Mouse (Mus musculus) frontal cortex, postnatal 25 days (tissue): ENCODE measurements around the gene Fbxo9.
"Not testable (repeated sequence)": the region's sequence is repeated elsewhere in the genome, so short reads cannot be mapped to it uniquely, and the experiment has no call there.

Experiments used
- DNase-seq, 2 experiments: peaks; one replicate each; pipeline ENCODE4 v3.0.0; 2022; ENCODE audit warnings: low spot score in 2 of 2

The Fbxo9 gene

GRCm38 (mm10) chr9:78107912-78108795 lies 711 bp downstream of the Fbxo9 start:
- DNase-seq = peak; percentile 21 to 65

GRCm38 (mm10) chr9:78107582-78107911 lies 1.3 kb downstream of the Fbxo9 start:
- no peak for DNase-seq

DNA sequence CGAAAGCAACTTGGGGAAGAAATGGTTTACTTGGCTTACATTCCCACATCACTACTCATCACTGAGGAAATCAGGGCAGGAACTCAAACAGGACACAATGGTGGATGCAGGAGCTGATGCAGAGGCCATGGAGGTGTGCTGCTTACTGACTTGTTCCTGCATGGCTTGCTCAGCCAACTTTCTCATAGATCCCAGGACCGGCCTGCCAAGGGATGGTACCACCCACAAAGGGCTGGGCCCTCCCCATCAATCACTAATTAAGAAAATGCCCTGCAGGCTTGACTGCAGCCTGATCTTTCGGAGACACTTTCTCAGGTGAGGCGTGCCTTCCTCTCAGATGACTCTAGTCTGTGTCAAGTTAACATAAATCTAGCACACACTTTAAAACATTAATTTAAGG lies 2.0 kb downstream of the Fbxo9 start:
- no peak for DNase-seq

DNA sequence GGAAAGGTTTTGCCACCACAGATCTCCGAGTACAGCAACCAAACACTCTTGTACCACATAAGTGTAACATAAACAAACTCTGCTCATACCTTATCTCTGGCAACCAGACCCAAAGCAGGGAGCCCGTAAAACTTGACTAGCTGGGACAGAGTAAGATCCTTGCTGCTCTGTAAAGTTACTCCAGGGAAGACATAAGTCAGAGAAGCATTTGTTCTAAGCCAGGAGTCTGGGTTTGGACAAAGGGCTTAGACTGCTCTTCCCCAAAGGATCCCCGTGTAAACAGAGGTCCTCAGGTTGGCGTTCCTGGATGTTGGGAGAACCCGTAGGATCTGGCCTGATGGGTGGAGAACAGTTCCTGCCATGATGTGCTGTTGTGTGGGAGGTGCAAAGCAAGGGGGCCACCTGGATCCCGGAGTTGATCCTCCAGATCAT lies 3.3 kb downstream of the Fbxo9 start:
- no peak for DNase-seq

- DNase-seq = no peak
These were observed 3.9 kb downstream of the Fbxo9 start for GRCm38 (mm10) chr9:78104973-78105372.

- DNase-seq = no peak
These were observed 4.8 kb downstream of the Fbxo9 start for GRCm38 (mm10) chr9:78103965-78104560.

DNA sequence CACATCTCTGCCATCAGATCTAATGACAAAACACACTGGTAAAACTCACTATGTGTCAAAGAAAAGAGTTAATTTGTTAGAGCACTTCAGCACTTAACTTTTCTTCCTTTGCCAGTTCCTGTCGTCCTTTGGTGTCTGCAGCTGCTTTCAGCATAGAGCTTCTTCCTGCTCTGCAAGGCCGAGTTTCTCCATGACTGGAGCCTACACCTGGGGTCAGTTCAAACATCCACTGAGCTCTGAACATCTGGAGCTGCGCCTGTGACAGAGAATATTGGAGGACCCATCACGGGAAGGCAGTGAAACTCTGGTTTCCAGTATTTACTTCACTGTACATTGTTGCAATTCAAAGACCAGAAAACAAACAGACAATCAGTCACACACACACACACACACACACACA lies 7.4 kb downstream of the Fbxo9 start:
- no peak for DNase-seq

- no peak for DNase-seq
These were observed 7.9 kb downstream of the Fbxo9 start for GRCm38 (mm10) chr9:78100956-78101355.

- no peak for DNase-seq
These were observed 12.5 kb downstream of the Fbxo9 start for GRCm38 (mm10) chr9:78096376-78096775.

GRCm38 (mm10) chr9:78095686-78096085 lies 13.2 kb downstream of the Fbxo9 start:
- no peak for DNase-seq

DNA sequence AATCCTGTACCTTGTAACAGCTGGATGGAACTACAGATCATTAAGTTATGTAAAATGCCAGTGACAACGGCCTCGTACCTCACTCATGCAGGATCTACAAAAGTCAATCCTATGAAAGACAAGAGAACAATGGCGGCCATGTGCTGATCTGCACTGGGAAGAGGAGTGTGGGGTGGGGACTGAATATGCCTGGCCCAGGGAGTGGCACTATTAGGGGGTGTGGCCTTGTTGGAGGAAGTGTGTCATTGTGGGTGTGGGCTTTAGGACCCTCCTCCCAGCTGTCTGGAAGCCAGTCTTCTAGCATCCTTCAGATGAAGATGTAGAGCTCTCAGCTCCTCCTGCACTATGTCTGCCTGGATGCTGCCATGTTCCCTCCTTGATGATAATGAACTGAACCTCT lies 18.3 kb downstream of the Fbxo9 start:
- DNase-seq = no peak

GRCm38 (mm10) chr9:78089906-78090305 lies 19.0 kb downstream of the Fbxo9 start:
- DNase-seq = no peak

DNA sequence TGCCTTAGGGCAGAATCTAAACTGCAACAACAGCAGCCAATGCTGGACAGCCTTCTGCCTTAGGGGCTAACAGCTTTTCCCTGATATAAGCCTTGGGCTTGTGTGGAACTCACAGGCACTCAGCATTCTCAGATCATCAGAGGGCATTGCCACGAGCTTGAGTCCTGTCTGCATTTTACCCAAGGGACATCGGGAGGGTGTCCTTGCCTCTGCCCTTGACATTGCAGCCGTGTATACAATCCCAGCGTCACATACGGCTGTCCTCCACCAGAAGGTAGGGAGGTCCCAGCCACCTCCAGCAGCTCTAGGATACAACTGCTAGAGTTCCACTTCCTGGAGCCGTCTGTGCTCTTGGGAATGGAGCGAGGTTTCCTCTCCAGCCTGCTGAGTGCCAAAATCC lies 19.9 kb downstream of the Fbxo9 start:
- no peak for DNase-seq

DNA sequence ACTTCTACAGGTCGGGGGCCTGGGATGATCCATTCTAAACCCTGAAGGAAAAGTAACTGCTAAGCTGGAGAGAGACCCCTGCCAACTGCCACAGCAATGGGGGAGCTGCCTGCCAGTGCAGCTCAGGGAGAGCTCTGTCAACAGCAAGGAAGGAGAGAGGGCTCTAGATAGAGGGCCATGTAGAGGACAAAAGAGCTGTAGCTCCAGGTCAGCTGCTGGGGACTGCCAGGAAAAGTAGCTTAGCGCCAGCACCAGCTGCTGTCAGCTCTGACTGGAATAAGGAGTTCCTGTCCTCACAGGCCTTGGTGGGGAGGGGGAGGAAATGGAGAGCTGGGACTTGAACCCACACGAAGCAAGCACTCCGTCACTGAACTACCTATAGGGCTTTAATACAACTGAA lies 20.3 kb downstream of the Fbxo9 start:
- no peak for DNase-seq

DNA sequence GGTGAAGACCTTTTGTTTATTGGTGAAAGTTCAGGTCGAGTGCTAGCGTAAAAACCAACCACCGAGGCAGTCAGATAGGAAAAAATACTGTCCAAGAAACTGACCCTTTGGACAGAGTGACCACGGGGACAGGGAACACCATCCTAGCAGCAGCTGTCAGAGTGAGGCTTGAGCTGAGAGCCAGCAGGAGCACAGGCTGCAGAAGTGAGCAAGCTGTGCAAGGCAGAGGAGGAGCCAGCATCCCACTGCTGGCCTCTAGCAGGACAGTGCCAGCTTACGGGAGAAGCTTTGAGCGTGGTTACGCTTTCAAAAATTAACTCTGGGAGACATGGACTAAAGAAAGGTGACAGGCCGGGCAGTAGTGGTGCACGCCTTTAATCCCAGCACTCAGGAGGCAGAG lies 21.1 kb downstream of the Fbxo9 start:
- no peak for DNase-seq

DNA sequence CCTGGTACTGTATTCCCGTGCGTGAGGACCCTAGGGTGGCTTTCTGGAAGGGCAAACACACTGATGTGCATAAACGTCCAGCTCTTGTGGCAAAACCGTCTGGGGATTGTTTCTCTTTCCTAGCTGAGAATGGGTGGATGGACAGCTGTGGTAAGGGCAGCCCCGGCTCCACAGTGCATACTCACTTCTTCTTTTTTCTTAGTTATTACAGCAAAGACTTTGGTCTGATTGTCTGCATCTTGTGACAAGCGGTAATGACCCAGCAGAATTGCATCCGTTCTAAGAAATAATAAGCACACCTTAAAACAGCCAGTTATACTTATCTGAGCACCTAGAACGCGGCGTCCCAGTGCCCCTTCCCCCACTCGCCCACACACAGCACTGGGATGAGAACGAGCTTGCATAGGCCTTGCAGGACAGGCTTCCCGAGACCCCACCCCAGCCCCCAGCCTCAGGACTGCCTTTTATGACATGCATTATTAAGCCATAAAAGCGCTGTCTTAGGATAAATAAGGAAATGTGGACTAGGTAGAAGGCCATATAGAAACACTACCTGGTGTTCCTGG lies 23.1 kb downstream of the Fbxo9 start:
- DNase-seq = no peak

GRCm38 (mm10) chr9:78084341-78084740 lies 24.5 kb downstream of the Fbxo9 start:
- no peak for DNase-seq

- no peak for DNase-seq
These were observed 27.0 kb downstream of the Fbxo9 start for GRCm38 (mm10) chr9:78081835-78082234.

GRCm38 (mm10) chr9:78078240-78078639 lies 30.6 kb downstream of the Fbxo9 start:
- DNase-seq = no peak

GRCm38 (mm10) chr9:78075256-78075655 lies 33.6 kb downstream of the Fbxo9 start:
- no peak for DNase-seq

DNA sequence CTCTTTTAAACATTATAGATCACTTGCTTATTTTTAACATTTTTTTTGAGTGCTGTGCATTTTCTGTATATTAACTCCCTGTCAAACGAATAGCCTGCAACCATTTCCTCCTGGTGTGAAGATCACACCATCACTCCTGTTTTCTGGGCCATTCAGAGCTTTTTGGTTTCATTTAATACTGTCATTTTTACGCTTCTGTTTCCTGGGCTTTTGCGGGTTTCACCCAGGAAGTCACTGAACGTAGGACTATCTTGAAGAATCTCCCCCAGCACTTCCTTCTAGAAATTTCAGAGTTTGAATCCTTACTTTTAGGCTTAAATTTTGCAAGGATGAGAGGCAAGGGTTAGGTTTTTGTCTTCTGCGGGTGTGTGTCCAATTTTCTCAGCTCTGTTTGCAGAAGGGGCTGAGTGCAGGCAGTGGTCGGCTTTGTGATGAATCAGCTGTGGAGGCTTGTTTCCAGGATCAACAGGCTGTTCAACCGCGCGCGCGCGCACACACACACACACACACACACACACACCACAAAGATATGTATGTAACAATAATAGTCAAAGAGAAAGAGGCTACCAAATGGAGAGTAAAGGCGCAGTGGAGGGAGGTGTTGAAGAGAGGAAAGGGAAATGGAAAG lies 35.0 kb downstream of the Fbxo9 start:
- DNase-seq = no peak

DNA sequence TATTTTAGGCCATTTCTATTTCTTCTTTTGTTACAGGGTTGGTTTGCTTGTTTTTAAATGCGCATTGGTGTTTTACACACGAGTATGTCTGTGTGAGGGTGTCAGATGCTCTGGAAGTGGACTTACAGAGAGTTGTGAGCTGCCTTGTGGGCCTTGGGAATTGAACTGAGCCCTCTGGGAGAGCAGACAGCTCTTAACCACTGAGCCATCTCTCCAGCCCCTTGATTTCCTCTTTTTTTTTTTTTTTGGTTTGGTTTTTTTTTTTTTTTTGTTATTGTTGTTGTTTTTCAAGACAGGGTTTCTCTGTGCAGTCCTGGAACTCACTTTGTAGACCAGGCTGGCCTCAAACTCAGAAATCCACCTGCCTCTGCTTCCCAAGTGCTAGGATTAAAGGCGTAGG lies 35.6 kb downstream of the Fbxo9 start:
- not testable (repeated sequence) for DNase-seq

DNA sequence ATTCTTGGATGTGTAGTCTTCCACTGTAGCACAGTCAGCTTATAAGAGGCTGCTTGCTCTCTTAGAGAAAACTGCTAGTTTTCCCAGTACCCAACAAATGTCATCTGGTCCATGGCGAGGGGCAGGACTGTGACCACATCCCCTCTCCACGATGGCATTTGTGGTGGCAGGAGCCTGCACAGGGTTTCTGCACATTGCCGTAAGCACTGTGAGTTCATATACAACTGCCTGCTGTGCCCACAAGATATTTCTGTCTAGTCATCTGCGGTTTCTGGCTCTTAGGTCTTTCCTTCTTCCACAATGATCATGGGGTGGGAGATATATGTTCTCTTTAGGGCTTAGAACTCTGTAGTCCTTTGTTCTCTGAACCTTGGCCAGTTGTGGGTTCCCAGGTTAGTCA lies 37.2 kb downstream of the Fbxo9 start:
- no peak for DNase-seq
